Mouse (Mus musculus) cerebellum, adult 9-11 months (tissue): ENCODE data around the gene Tchp.

Source experiments
- DNase-seq: peaks from one replicate; pipeline ENCODE4 v3.0.0; 2022

Gene Tchp

DNA sequence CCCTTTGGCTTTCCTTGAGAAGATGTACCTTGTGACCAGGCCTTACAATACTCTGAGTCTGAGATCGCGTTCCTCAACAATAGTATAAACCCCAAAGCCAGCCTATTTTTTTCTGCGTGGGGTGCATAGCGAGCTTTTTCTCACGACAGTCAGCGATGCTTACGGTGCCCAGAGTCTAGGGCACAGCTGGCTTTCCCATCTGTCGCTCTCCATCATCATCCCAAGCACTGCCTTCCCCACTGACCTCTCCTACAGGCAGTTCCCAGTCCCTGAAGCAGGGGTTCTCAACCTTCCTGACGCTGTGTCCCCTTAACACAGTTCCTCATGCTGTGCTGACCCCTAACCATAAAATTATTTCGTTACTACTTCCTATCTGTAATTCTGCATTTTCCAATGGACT, 35.0 kb downstream of the Tchp start:
- DNase-seq: no peak

DNA sequence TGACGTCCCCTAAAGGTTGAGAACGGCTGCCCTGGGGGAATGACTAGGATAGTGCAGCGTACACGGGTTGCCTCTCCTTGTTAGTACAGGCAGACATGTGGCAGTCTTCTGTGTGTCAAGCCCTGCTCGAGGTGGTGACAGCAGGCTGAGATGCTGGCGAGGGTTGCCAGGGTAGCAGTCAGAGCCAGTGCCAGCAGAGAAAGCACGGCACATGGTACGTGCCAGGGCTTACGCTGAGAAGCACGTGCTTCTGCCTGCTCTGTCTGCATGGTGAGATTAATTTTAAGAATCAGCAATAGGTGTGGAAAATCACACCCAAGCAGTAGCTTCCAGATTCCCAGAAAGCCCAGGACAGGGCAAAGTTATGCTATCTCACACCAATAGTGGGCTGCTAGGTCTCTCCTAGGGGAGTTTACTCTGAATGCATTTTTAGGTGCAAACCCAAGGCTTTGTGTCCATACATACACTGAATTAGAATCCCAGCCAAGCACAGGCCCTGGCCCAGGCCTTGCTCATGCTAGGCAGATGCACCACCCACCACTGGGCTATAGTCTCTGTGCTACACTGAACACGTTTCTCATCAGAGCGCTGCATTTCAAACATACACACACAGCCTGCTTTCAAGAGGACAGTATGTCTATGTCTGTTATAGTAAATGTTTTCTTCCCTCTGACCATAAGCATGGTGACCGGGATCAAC, 35.6 kb downstream of the Tchp start:
- DNase-seq: peak; percentile 85

DNA sequence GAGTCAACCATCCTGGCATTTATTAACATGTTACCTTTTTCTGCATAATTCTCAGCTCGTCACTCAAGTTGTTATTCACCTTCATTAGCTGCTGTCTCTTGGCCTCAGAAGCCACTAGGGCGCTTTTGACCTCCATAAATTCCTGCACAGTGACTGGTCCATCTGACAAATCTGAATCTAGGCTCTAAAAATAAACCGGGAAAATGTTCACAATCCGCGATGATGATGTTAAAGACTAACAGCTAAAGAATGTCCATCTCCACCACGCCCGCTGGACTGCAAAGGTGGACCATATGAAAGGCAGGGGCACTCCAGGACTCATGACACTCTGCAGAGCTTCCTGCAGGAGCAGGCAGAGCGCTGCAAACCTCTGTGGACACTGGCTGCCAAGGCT, 36.1 kb downstream of the Tchp start:
- no peak for DNase-seq

DNA sequence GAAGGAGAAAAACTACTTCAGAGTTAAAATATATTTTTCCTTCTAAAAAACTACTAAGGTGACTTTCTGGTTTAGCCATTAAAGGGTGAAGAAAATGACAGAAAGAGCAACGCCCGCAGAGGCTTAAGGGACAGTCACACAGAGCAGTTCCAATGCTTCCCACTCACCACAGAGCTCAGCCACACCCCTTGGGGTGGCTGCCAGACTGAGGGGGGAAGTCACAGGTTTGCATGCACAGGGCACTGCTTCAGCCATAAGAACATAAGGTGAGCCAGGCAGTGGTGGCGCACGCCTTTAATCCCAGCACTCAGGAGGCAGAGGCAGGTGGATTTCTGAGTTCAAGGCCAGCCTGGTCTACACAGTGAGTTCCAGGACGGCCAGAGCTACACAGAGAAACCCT, 38.0 kb downstream of the Tchp start:
- DNase-seq: no peak

DNA sequence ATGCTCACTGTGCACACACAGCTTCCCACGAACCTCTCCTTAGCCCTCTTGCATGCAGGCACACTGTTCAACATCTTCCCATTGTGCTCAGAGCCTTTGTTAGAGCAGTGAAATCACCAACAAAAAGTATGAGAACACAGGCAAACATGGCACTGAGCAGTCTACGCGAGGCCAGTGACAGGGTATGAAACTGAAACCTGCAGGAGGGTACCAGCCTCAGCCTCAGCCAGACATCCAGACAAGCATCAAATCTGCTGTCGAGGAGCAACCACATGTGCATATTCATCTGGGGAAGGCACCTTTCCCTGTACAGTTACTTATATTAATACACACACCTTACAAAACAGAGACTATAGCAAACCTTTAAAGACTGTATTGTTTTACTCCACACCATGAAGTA, 39.3 kb downstream of the Tchp start:
- DNase-seq: no peak

DNA sequence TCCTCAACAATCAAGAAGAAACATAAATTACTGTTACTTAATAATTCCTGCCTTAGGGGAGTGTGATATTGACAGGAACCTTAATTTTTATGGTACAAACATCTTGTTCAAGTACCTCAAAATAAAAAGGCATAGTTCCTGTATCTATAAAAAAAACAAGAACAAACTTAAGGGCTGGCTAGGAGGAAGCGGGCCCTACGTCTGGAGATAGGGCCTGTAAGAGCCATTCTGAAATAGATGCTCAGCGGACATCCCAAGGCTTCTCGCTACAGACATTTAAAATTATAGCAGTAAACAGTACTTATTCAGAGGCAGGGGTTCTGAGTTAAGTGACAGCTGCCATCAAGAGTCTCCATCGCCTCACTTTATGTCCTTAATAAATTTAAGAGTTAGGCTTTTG, 40.0 kb downstream of the Tchp start:
- DNase-seq: no peak

DNA sequence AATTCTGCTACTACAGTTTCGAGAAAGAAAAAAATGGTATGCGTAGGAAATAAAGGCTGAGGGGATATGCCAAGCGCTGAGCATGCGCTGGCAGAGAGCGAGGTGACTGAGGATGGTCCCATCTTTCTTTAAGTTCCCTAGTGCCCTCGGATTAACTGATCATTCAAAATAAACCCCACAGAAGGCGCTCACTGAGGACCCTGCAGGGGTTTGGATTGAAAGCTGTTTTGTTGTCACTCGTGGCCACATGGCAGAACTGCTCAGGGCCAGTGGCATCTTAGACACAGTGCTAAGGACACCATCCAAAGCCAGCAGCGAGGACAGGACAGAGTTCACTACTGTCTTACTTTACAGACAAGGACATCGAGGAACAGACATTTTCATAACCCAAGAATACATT, 42.8 kb downstream of the Tchp start:
- DNase-seq: no peak

DNA sequence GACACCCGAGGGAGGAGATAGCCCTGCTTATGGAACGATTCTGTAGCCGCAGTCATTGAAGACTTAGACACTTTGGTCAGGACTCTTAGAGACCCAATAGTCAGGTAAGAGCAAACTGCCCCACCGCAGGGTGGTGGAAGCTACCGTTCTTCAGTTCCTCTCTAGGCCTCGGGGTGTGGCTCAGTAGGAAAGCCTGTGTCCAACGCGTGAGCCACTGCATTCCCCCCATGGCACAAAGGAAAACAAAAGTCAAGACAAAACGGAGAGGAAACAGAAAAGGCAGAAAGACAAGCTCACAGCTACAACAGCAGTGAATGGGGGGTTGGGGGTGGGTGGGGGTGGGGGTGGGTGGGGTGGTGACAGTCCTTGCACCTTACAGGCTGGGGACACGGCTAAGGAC, 44.8 kb downstream of the Tchp start:
- DNase-seq: no peak

DNA sequence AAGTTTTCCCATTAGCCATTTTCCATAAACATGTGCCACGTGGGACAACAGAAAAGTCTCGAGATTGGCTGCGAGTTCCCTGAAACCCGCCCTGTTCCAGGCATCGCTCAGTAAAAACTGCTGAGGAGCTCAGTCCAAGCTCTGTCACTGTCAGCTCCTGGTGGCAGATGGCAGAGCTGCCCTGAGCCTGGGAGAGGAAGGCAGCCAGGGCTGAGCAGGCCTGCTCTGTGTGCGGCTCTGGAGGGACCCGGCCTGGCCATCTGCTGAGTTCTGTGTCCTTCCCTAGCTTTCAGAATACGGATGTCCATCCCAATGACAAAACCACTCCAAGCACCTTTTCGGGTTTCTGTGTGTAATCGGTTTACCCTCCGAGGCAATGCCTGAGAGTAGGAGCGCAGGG, 45.8 kb downstream of the Tchp start:
- peak; percentile 98 for DNase-seq

DNA sequence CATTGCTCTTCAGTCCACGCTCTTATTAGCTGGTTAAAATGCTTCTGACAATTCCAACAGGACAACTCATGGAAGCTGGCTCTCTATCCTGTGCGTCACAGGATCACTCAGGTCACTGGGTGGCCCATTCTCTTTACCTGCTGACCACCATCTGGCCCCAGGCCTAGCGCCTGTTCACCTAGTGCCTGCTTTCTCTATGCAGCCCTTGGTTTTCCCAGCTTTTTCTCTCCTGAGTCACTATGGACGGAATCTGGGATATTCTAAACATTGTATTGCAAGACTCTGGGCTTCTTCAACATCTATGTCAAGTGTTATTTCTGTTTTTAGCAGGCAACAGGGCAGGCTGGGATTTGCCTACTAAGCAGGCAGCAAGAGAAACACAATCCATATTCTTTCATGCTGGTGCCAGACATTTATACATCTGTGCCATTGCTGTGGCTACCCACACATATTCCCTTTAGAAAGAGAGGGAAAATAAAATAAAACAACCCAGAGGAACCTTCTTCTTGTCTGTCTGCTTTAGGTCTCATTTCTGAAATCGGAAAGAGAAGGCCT, 52.1 kb downstream of the Tchp start:
- no peak for DNase-seq

DNA sequence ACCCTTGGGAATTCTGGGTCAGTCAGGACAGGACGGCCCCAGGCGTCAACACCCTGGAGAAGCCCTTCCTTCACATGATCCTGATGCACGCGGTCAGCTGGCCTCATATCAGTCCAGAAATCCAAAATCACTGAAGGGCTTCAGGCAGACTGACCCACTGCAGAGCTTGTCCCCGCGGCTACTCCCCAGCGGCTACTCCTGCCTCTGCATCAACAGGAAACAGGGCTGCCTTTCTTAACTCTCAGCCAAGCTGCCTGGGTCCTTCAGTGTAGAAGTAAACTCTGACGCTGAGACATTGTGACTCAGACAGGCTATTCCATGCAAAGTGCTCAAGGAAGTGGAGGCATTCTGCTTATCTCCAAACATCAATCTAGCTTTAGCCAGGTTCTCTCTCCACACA, 54.4 kb downstream of the Tchp start:
- DNase-seq: no peak

DNA sequence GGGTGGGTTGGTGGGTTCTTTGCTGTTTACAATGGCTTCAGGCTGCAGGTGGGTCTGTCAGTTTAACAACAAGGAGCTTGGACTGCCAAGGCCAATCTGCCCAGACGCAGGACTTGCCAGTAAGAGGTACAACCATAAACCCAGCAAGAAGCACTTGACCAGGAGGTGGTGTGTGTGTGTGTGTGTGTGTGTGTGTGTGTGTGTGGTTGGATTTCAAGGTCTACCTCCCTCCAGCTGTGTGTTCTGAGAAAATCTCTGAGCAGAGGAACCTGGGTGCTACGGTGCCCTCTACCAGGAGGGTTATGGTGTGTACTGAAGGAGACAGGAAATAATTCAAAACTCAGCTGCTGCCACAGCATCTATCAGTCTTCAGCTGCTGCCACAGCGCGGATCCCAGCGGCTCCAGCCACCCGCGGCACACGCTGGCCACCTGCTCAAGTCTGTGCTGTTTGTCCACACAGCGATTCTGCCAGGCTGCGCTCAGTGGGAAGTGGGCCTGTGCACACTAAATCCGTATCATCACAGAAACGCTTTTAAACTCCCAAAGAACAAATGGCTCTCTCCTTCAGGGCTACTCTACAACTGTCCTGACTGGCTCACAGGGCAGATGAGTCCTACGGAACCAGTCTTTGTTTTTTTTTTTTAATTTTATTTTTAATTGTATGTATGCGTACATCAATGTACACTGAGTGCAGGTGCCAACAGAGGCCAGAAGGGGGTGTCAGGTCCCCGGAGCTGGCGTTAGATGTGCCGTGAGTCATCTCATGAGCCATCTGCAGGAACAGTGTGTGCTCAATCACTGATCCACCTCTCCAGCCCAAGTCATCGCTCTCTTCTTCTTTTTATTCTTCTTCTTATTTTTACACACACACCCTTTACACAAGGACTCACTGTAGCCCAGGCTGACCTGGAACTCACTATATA, 57.5 kb downstream of the Tchp start:
- DNase-seq: peak; percentile 88

DNA sequence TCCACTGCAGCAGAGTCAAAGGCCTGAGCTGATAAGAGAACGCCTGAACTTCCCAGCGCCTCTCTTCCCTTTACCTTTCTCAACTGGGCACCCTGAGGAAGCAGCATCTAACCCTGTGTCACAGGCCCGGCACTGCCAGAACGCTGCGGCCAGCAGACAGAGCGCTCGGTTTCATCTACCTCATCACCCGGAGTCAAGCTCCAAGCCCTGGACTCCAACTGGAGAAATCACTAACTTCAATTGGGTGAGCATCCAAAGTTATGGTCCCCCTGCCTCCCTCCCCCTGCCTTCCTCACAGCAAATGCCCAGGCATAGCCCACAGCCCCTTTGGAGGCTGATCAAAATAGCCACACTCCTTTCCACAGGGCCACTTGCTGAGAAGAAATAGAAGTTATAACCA, 59.1 kb downstream of the Tchp start:
- peak; percentile 55 for DNase-seq

DNA sequence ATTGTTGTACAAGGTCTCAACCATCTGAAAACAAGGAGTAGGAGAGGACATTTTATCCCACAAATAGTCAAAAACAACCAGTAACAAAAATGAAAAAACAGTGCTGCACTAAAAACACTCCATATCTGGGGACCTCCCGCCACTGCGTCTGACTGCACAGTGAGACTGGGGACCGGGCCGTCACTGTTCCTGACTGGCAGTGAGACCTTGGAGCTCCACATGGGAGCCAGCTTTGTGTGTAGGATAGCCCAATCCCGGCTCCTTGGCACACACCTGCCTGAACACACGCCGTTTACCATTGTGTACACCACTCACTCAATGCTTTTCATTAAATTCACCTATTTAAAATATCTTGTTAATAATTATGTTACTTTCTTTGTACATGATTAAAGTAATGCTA, 59.6 kb downstream of the Tchp start:
- DNase-seq: peak; percentile 58

DNA sequence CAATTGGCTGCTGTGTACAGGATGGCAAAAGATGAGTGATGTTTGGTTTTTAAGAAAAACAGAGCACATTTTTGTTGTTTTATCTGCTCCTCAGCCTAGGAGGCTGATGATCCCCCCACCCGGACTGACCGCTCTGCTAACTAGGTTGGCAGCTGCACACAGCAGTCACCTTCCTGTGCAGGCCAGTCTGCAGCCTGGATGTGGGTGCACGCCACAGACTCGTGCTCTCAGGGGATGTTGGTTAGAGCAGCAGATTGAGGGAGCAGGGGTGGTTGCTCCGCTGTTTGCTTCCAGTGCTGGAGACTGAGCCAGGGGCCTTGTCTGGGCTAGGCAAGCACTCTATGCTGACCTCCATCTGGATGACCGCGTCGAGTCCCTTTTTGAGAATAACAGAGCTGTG, 62.2 kb downstream of the Tchp start:
- DNase-seq: no peak

DNA sequence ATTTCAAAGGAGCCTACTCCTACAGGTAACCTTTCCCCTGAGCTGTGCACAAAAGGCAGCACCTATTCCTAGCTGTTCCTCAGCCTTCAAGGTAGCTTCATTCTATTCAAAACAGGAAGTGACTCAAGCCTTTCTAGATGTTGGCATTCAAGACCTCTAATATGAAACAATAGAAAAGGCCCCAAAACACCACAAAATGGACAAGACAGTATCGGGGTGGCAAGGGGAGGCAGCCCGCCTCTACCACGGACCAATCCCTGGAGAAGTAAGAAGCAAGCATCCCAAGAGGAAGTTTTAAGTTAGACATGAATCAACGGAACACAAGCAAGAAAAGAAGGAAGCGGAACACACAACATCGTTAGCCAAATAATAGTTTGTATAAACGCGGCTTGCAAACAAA, 64.2 kb downstream of the Tchp start:
- no peak for DNase-seq
